Mouse (Mus musculus): Measurements from ENCODE around the gene Amigo3. TPM values are rescaled to one million over a fixed set of nuclear protein-coding genes. Genes with fewer than 3 reads are reported as not detected.

Gene Amigo3
- polyA plus RNA-seq, 1 experiment from 2014 or later = 2.9 TPM

GRCm38 (mm10) chr9:108104766-108105548 is 52.0 kb downstream of the Amigo3 start:
- no peak for TF ChIP-seq CTCF (IDR thresholded peaks at IDR 0.05)
- in situ Hi-C loops (cut with MboI; ENCODE audit: low pct_unique_long_range_greater_than_20kb) = no loop called here

More at GRCm38 (mm10) chr9:108104766-108105548, 52.0 kb downstream of the Amigo3 start:
- POLR2A ChIA-PET = interaction anchor here (0.6 kb wide), 1 partner anchor 156 kb away, joined by 4 read pairs; no protein-coding TSS in a partner anchor
- DNase-seq (ENCODE audit: low read depth, low spot score) (no peak), ATAC-seq (no peak)
- CTCF ChIA-PET = interaction anchor here (0.6 kb wide), 1 partner anchor 9 kb away, joined by 3 read pairs; no protein-coding TSS in a partner anchor
- peaks cover 30% of the 10 kb centered on the region for H3K27me3 ChIP-seq

Other genes starting within 250 kb of the Amigo3 start
- gene Rbm6, start 179.9 kb upstream of the Amigo3 start, polyA plus RNA-seq (2021) = 54.2 TPM
- gene Mon1a, start 165.0 kb upstream of the Amigo3 start, polyA plus RNA-seq (2021) = 13.4 TPM
- 0.12 TPM for gene Mst1r, start 146.3 kb upstream of the Amigo3 start, polyA plus RNA-seq (2021)
- gene Actl11, start 124.7 kb upstream of the Amigo3 start, polyA plus RNA-seq (2021) = not detected
- 0.05 TPM for gene Camkv, start 117.5 kb upstream of the Amigo3 start, polyA plus RNA-seq (2021)
- 7.3 TPM for gene Traip, start 103.0 kb upstream of the Amigo3 start, polyA plus RNA-seq (2021)
- 18.8 TPM for gene Uba7, start 77.7 kb upstream of the Amigo3 start, polyA plus RNA-seq (2021)
- gene Gm20661, start 70.1 kb upstream of the Amigo3 start, polyA plus RNA-seq (2021) = not detected
- 0.24 TPM for gene Inka1, start 67.3 kb upstream of the Amigo3 start, polyA plus RNA-seq (2021)
- not detected for gene Cdhr4, start 60.7 kb upstream of the Amigo3 start, polyA plus RNA-seq (2021)
- gene Gm20662, start 56.8 kb upstream of the Amigo3 start, polyA plus RNA-seq (2021) = not detected
- gene Ip6k1, start 50.7 kb upstream of the Amigo3 start, polyA plus RNA-seq (2021) = 83.8 TPM
- gene Gmppb, start 3.9 kb upstream of the Amigo3 start, polyA plus RNA-seq (2021) = 19.3 TPM
- 0.14 TPM for gene Mst1, start 27.3 kb downstream of the Amigo3 start, polyA plus RNA-seq (2021)
- gene Rnf123, start 30.2 kb downstream of the Amigo3 start, polyA plus RNA-seq (2021) = 52.2 TPM
- 93.3 TPM for gene Apeh, start 41.4 kb downstream of the Amigo3 start, polyA plus RNA-seq (2021)
- 0.08 TPM for gene Bsn, start 137.2 kb downstream of the Amigo3 start, polyA plus RNA-seq (2021)
- 336 TPM for gene Dag1, start 210.8 kb downstream of the Amigo3 start, polyA plus RNA-seq (2021)
- gene Nicn1, start 237.3 kb downstream of the Amigo3 start, polyA plus RNA-seq (2021) = 30.9 TPM
- 6.0 TPM for gene Amt, start 243.7 kb downstream of the Amigo3 start, polyA plus RNA-seq (2021)

Measured in Patski (cell line).